Mouse (Mus musculus) spleen, adult 2 months (tissue): Measurements from ENCODE around the gene Pknox1. TPM values are rescaled to one million over a fixed set of nuclear protein-coding genes. Genes with fewer than 3 reads are reported as not detected.

Experiments used
- DNase-seq, 2 experiments: peaks; one replicate each; pipeline versions ENCODE4 v3.0.0 to v3.0.0-alpha.2; 2012 to 2021; ENCODE audit warnings: low spot score in 2 of 2, low read depth in 1 of 2
- H3K27ac ChIP-seq: fragments of 200-500 bp; 2 replicates; pipeline ENCODE4 v1.5.1; 2012; ENCODE audit warnings: low read length, inconsistent platforms; ENCODE audit not compliant: insufficient read depth
- H3K27me3 ChIP-seq: fragments of 200-500 bp; 2 replicates; pipeline ENCODE4 v1.6.1; 2012; ENCODE audit warnings: mild to moderate bottlenecking, moderate library complexity, low read length, inconsistent platforms; ENCODE audit not compliant: control insufficient read depth, insufficient read depth
- H3K36me3 ChIP-seq: fragments of 200-500 bp; 2 replicates; pipeline ENCODE4 v1.6.1; 2012; ENCODE audit warnings: mild to moderate bottlenecking, low read length, inconsistent platforms; ENCODE audit not compliant: control insufficient read depth, insufficient read depth
- H3K4me1 ChIP-seq: fragments of 200-500 bp; 2 replicates; pipeline ENCODE4 v1.6.1; 2011; ENCODE audit warnings: inconsistent platforms; ENCODE audit not compliant: control insufficient read depth, insufficient read depth, insufficient read length
- H3K4me3 ChIP-seq: fragments of 200-500 bp; 2 replicates; pipeline ENCODE4 v1.5.1; 2011; ENCODE audit warnings: mild to moderate bottlenecking, inconsistent platforms; ENCODE audit not compliant: insufficient read depth, insufficient read length; ENCODE audit errors: extremely low read depth
- CTCF ChIP-seq: fragments of 200-500 bp; IDR thresholded peaks from 2 replicates; pipeline ENCODE4 v1.5.1; 2011; ENCODE audit warnings: mild to moderate bottlenecking, inconsistent platforms; ENCODE audit not compliant: insufficient read depth, insufficient read length, insufficient replicate concordance; ENCODE audit errors: extremely low read depth
- POLR2A ChIP-seq: fragments of 200-500 bp; IDR thresholded peaks from 2 replicates; pipeline ENCODE4 v1.6.1; 2011; ENCODE audit warnings: low read depth, low read length, inconsistent platforms
- WGBS: fragments of 180-500 bp; shearing (Covaris S2); methylation state at CpG from one replicate; pipeline ENCODE4 v1.1.7; 2018; 5-methylcytosine and 5-hydroxymethylcytosine counted together
- polyA plus RNA-seq: library from polyadenylated mRNA; depleted of rRNA; stranded (reverse); fragments of >200 nt; gene quantifications from 2 replicates; pipeline ENCODE4 v1.2.3, GENCODE M21; 2012

The Pknox1 gene
- polyA plus RNA-seq, 1 experiment = 18.9 TPM

GRCm38 (mm10) chr17:31637866-31638570 lies 73.5 kb downstream of the Pknox1 start:
- TF ChIP-seq CTCF (no peak), POLR2A (no peak)
- Histone ChIP-seq H3K36me3 (no peaks in the 10 kb centered on the region), H3K4me3 (no peak overlapping the region), H3K27me3 (peaks cover 20% of the 10 kb centered on the region), H3K27ac (no peak overlapping the region), H3K4me1 (peaks cover 5% of the 10 kb centered on the region)
- no peak for DNase-seq
- WGBS = 74% methylated on average over 9 of the region's 9 CpGs

GRCm38 (mm10) chr17:31639651-31640050 lies 75.1 kb downstream of the Pknox1 start:
- Histone ChIP-seq H3K27ac (no peak overlapping the region), H3K36me3 (no peaks in the 10 kb centered on the region), H3K4me3 (no peak overlapping the region), H3K4me1 (peaks cover 5% of the 10 kb centered on the region), H3K27me3 (peaks cover 20% of the 10 kb centered on the region)
- no peak for DNase-seq
- TF ChIP-seq CTCF = no peak
- TF ChIP-seq POLR2A = no peak
- WGBS = 77% methylated on average over 4 of the region's 4 CpGs

GRCm38 (mm10) chr17:31642331-31642730 lies 77.8 kb downstream of the Pknox1 start:
- peaks cover 9% of the 10 kb centered on the region for H3K36me3 ChIP-seq
- 64% methylated on average over 8 of the region's 8 CpGs for WGBS
- peaks cover 1% of the 10 kb centered on the region; the same call in 1 of the 2 replicates for H3K4me1 ChIP-seq
- H3K27ac ChIP-seq = no peak overlapping the region
- peaks cover 6% of the 10 kb centered on the region for H3K27me3 ChIP-seq
- no peak overlapping the region for H3K4me3 ChIP-seq
- no peak for TF ChIP-seq POLR2A
- no peak for TF ChIP-seq CTCF
- no peak for DNase-seq

- WGBS = 75% methylated on average over 4 of the region's 4 CpGs
- Histone ChIP-seq H3K4me1 (no peaks in the 10 kb centered on the region), H3K36me3 (peaks cover 15% of the 10 kb centered on the region), H3K27ac (no peak overlapping the region), H3K27me3 (no peaks in the 10 kb centered on the region; the same call in 1 of the 2 replicates), H3K4me3 (no peak overlapping the region)
- TF ChIP-seq CTCF = no peak
- no peak for TF ChIP-seq POLR2A
- no peak for DNase-seq
Observed at GRCm38 (mm10) chr17:31642913-31643312, 78.4 kb downstream of the Pknox1 start.

GRCm38 (mm10) chr17:31646199-31647002 lies 81.9 kb downstream of the Pknox1 start:
- 97% methylated on average over 5 of the region's 5 CpGs for WGBS
- Histone ChIP-seq H3K36me3 (peaks cover 36% of the 10 kb centered on the region), H3K4me1 (no peaks in the 10 kb centered on the region), H3K27me3 (no peaks in the 10 kb centered on the region), H3K4me3 (no peak overlapping the region), H3K27ac (no peak overlapping the region)
- TF ChIP-seq CTCF = no peak
- no peak for TF ChIP-seq POLR2A
- DNase-seq = no peak

- peaks cover 58% of the 10 kb centered on the region for H3K36me3 ChIP-seq
- DNase-seq = no peak
Observed at GRCm38 (mm10) chr17:31652152-31652551, 87.6 kb downstream of the Pknox1 start.

GRCm38 (mm10) chr17:31653277-31653676 lies 88.7 kb downstream of the Pknox1 start:
- peaks cover 49% of the 10 kb centered on the region for H3K36me3 ChIP-seq
- TF ChIP-seq CTCF = no peak
- no peak for TF ChIP-seq POLR2A
- no peak for DNase-seq

More at GRCm38 (mm10) chr17:31652152-31652551, 87.6 kb downstream of the Pknox1 start:
- H3K27me3 ChIP-seq = no peaks in the 10 kb centered on the region
- no peak overlapping the region for H3K27ac ChIP-seq
- H3K4me1 ChIP-seq = peaks cover 2% of the 10 kb centered on the region; the same call in 1 of the 2 replicates
- 92% methylated on average over 14 of the region's 14 CpGs for WGBS
- no peak overlapping the region for H3K4me3 ChIP-seq
- no peak for TF ChIP-seq CTCF
- TF ChIP-seq POLR2A = no peak

More at GRCm38 (mm10) chr17:31653277-31653676, 88.7 kb downstream of the Pknox1 start:
- Histone ChIP-seq H3K4me3 (no peak overlapping the region), H3K4me1 (peaks cover 5% of the 10 kb centered on the region; the same call in 1 of the 2 replicates), H3K27ac (no peak overlapping the region), H3K27me3 (no peaks in the 10 kb centered on the region)
- 79% methylated on average over 6 of the region's 6 CpGs for WGBS
